Mouse (Mus musculus): ENCODE measurements around the gene Olfr1493-ps1.

The Olfr1493-ps1 gene

DNA sequence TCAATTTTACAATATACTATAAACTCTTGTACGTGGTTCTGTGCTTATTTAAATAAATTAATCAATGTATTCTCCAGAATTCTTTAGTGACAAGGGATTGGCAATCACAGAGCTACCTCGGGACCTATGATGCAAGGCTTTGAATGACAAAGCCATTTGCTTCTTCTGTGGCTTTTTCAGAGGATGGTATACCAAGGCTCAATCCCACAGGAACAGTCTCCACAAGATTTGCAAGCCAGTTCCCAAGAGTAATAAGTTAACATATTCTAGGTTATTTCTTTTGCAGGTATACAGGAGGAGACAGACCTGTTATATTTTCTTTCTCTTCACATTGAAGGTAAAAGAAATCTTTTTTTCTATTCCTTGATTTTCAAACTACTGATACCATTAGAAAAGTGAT, at the start of gene Olfr1493-ps1:
Olfr1493-ps1 (plus strand) TSS at position 301 of the 400 bp plus-strand sequence.
- no peak for DNase-seq (ENCODE audit: extremely low spot score)

DNA sequence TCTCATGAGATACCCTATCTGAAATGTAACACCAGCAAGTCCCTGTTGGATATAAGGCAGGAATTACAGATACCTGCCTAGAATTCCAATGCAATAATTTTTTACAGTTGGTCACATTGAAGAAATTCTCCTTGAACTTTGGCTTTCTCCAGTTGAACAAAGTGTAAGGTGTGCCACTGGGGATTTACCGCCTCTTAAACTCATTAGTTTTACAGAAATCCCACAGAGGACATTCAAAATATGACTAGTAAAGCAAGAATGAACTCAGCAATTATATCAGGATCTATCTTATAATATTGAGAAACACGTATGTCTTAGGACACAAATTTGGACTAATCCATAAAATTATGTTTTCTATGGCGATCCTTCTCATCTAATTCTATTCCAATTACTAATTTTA, 26.1 kb upstream of the Olfr1493-ps1 start, which contains the start of gene Olfr1491:
Olfr1491 (plus strand) TSS at position 301 of the 400 bp plus-strand sequence.
- DNase-seq (ENCODE audit: extremely low spot score): no peak

DNA sequence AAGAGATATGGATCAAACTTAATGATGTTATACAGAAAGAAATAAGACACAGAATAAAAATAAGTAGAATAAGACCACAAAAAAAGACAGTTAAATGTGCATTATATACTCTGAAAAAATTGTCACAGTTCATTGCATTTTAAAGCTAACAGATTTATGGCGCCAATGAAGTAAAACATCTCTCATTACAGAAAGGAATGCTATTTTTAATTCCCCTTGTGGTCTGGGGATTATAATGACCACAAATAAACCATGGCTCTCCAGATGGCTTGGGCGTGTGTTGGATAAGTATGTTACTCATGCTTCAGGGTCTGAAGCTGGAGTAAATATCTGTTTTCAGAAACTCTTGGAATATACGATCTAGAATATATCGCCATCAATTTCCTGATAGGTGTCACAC, 16.4 kb downstream of the Olfr1493-ps1 start, which contains the start of gene Olfr1494:
Olfr1494 (plus strand) TSS at position 301 of the 400 bp plus-strand sequence.
- DNase-seq (ENCODE audit: extremely low spot score): no peak

DNA sequence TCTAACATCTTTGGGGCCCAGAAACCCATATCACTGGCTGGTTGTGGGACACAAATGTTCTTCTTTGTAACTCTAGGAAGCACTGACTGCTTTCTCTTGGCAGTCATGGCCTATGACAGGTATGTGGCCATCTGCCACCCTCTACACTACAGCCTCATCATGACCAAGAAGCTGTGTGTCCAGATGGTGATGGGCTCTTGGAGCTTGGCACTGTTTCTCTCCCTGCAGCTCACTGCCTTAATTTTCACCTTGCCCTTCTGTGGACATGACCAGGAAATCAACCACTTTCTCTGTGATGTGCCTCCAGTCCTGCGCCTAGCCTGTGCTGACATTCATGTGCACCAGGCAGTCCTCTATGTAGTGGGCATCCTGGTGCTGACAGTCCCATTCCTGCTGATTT, 26.3 kb downstream of the Olfr1493-ps1 start:
- no peak for DNase-seq (ENCODE audit: extremely low spot score)

DNA sequence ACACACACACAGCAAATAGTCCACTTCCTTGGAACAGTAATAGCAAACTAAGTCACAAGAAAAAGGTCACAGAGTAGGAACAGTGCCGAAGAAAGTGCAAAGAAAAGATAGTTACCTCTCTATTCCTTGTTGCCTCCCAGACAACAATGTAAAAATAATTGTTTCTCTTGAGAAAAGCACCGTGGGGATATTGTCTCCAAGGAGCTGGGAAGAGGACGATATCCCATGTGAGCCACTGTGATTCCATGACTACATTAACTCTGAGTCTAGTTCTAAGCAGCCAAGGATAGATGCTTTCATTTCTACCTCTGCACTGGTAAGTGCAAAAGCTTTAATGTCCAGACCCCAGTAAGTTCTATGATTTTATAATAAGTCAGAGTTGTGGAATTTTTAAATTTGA, 41.2 kb downstream of the Olfr1493-ps1 start, which contains the start of gene Olfr1495:
Olfr1495 (plus strand) TSS at position 301 of the 400 bp plus-strand sequence.
- DNase-seq (ENCODE audit: extremely low spot score): no peak

DNA sequence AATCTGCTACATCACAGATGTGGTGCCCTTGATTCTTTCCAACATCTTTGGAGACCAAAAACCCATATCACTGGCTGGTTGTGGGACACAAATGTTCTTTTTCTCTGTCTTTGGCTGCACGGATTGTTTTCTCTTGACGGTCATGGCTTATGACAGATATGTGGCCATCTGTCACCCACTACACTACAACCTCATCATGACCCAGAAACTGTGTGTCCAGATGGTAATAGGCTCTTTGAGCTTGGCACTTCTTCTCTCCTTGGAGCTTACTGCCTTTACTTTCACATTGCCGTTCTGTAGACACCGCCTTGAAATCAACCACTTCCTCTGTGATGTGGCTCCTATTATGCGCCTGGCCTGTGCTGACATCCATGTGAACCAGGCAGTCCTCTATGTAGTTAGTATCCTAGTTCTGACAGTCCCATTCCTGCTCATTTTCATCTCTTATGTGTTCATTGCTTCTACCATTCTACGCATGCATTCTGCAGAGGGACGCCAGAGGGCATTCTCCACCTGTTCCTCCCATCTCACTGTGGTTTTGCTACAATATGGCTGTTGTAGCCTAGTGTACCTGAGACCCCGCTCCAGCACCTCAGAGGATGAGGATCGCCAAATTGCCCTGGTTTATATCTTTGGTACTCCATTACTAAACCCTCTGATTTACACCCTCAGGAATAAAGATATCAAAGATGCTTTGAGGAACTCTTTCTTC, 45.6 kb downstream of the Olfr1493-ps1 start:
- DNase-seq (ENCODE audit: extremely low spot score): no peak

DNA sequence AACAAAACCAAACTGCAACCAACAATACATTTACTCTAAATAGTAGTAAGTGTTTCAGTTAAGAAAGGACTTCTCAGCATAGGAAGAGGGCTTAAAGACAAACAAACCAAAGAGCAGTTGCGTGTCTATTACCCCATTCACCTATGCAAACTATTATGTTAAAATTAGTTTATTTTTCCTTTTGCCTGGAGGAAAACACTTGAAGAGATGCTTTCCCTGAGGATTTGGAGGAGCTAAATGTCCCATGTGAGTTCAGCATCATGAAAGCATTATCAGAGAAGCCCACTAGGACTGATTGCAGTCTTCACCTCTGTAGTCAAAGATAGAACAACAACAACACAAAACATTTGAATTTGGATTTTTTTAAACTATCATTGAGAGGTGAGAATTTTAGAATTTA, 54.5 kb downstream of the Olfr1493-ps1 start, which contains the start of gene Olfr1496:
Olfr1496 (plus strand) TSS at position 301 of the 400 bp plus-strand sequence.
- DNase-seq (ENCODE audit: extremely low spot score): no peak

Measured in embryo, embryonic 9.5 days (tissue).